Mouse (Mus musculus): ENCODE measurements around the gene Sprr2d.

Sprr2d gene
- long read RNA-seq, experiment 1, result 0 reads
- long read RNA-seq, experiment 2, result 0 reads

GRCm38 (mm10) chr3:92338840-92339239 is at the start of gene Sprr2d:
TSS of gene Sprr2d (plus strand) at chr3:92339140.
- intact Hi-C loops (cut with DNase I), result no loop called here

DNA sequence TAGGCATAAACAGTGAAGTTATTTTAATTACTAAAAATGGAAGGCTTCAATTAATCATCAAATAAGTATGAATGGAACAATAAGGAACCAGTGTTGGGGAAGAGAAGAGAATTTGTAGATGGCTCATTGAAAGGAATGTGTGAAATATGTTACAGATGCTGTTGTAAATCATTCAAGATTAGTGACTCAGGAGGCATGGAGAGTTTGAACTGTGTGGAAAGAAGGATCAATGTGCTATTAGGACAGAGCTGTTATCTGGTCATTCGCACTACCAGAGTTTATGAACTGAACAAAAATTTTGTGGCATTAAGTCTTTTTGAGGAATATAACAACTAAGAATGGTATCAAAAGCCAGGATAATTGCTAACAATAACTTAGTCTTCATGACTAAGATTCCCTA is 31.5 kb upstream of the Sprr2d start:
- intact Hi-C loops (cut with DNase I), result no loop called here

DNA sequence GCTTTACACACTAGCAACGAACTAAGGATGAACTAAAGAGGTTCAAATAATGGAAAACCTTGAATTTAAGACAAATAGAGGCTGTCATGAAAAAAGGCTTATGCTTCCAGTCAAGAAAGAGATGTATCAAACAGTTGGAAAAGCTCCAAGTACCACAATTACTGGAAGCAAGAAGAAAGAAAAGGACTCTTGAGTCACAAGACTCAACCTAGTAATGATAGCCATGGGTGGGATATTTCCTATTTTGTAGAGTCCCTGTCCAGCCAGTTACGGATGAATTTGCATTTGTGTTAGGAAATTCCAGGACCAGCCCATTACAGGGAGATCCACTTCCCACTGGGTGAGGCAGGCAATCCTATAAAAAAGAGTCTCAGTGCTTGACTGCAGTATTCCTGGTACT is 22.6 kb upstream of the Sprr2d start, which contains the start of gene Sprr2b:
Gene Sprr2b, plus strand, starts transcription at position 301 of the 400 bp plus-strand sequence.
- intact Hi-C loops (cut with DNase I), result no loop called here

GRCm38 (mm10) chr3:92317384-92317783 is 21.6 kb upstream of the Sprr2d start:
- intact Hi-C loops (cut with DNase I), result no loop called here

- intact Hi-C loops (cut with DNase I), result no loop called here
Observed at GRCm38 (mm10) chr3:92336278-92336677, 2.7 kb upstream of the Sprr2d start.

GRCm38 (mm10) chr3:92351843-92352242 is 12.9 kb downstream of the Sprr2d start, which contains the start of gene Sprr2e:
TSS of gene Sprr2e (plus strand) at chr3:92352143.
- intact Hi-C loops (cut with DNase I), result no loop called here

DNA sequence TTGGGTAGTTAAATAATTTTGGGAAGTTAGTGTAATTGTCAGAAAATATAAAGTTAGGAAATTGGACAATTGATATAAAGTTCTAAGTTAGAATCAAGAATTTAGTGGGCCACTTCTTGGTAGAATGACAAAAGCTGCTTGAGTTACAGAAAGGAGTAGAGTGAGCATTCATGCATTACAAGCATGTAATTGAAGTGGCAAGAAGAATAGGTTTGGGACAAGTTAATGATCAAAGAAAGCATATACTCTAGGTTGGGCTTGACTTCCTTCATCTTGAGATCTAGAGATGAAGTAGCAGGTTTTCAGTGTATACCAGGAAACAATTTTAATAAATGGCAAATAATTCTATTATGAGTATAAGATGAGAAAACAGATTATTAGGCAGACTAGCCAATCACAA is 22.7 kb downstream of the Sprr2d start:
- intact Hi-C loops (cut with DNase I), result no loop called here

GRCm38 (mm10) chr3:92364887-92365286 is 25.9 kb downstream of the Sprr2d start, which contains the start of gene Sprr2f:
TSS of gene Sprr2f (plus strand) at chr3:92365187.
- intact Hi-C loops (cut with DNase I), result no loop called here

- intact Hi-C loops (cut with DNase I), result no loop called here
Observed at GRCm38 (mm10) chr3:92373613-92374012, 34.7 kb downstream of the Sprr2d start.

DNA sequence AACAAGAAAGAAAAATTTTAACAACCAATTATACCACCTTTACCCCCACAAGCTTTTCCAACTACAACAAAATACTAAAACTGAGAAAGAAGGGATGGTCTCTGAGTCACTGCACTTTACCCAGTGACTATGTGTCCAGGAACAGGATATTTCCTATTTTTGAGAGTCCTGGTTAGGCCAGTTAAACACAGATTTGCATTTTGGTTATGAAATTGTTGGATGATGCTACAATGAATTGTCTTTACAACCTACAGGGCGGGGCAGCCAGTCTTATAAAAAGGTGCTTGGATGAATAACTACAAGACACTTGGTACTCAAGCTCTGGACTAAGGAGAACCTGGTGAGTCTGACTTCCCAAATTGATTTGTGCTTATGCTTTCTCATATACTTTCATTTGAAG is 46.4 kb downstream of the Sprr2d start, which contains the start of gene Sprr2h:
Gene Sprr2h, plus strand, starts transcription at position 301 of the 400 bp plus-strand sequence.
- intact Hi-C loops (cut with DNase I), result no loop called here
